Mouse (Mus musculus): ENCODE results near the gene Comp. TPM values are rescaled to one million over a fixed set of nuclear protein-coding genes. Genes with fewer than 3 reads are reported as not detected.

The Comp gene
- polyA plus RNA-seq, 1 experiment from 2014 or later = 0.27 TPM

- Histone ChIP-seq H3K9ac (peak overlapping the region; percentile 67), H3K4me3 (peak overlapping the region; percentile 100), H3K9me3 (no peaks in the 10 kb centered on the region), H3K4me1 (replicated peaks) (peaks cover 44% of the 10 kb centered on the region), H3K27ac (replicated peaks) (peak overlapping the region; percentile 90), H3K4me2 (peak overlapping the region; percentile 99), H3K36me3 (no peaks in the 10 kb centered on the region), H3K27me3 (0 out of 2 replicates have a peak, but pooled peaks cover 5% of the 10 kb centered on the region)
- ATAC-seq (ENCODE audit: low FRiP score, low read depth) = no peak
- WGBS = 69% methylated on average over 4 of the region's 4 CpGs
These were observed 19.4 kb upstream of the Comp start for GRCm38 (mm10) chr8:70354004-70354403.

DNA sequence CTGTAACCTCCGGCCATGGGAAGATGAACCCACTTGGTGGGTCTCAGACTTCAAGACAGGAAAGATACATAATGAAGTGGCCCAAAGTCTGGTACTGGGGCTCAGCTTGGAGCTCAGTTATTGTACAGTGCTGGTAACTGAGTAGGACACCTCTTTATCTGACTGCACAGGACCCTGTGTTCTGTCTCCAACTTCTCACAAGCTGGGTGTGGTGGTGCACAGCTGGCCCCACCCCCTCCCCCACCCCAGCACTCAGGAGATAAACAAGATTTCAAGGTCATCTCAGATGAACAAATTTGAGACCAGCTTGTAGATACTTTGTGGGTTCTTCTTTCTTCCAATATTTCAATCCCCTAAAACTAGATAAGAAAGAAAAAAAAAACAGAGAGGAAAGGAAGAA is 17.2 kb upstream of the Comp start:
- no peak overlapping the region for H3K9ac ChIP-seq
- H3K36me3 ChIP-seq = no peaks in the 10 kb centered on the region
- peaks cover 23% of the 10 kb centered on the region for H3K4me1 ChIP-seq (replicated peaks)
- no peaks in the 10 kb centered on the region for H3K9me3 ChIP-seq
- H3K27ac ChIP-seq (replicated peaks) = no peak overlapping the region
- H3K27me3 ChIP-seq = 0 out of 2 replicates have a peak, but pooled peaks cover 5% of the 10 kb centered on the region
- H3K4me2 ChIP-seq = no peak overlapping the region
- H3K4me3 ChIP-seq = no peak overlapping the region
- WGBS = 82% methylated on average over 1 of the region's 1 CpGs
- no peak for ATAC-seq (ENCODE audit: low FRiP score, low read depth)

- Histone ChIP-seq H3K4me1 (replicated peaks) (0 out of 2 replicates have a peak, but pooled peaks cover under 1% of the 10 kb centered on the region), H3K36me3 (no peaks in the 10 kb centered on the region), H3K27ac (replicated peaks) (no peak overlapping the region), H3K4me3 (no peak overlapping the region), H3K9ac (no peak overlapping the region), H3K27me3 (0 out of 2 replicates have a peak, but pooled peaks cover 5% of the 10 kb centered on the region), H3K9me3 (no peaks in the 10 kb centered on the region), H3K4me2 (no peak overlapping the region)
- 42% methylated on average over 3 of the region's 3 CpGs for WGBS
- ATAC-seq (ENCODE audit: low FRiP score, low read depth) = no peak
These were observed 13.9 kb upstream of the Comp start for GRCm38 (mm10) chr8:70359411-70359810.

DNA sequence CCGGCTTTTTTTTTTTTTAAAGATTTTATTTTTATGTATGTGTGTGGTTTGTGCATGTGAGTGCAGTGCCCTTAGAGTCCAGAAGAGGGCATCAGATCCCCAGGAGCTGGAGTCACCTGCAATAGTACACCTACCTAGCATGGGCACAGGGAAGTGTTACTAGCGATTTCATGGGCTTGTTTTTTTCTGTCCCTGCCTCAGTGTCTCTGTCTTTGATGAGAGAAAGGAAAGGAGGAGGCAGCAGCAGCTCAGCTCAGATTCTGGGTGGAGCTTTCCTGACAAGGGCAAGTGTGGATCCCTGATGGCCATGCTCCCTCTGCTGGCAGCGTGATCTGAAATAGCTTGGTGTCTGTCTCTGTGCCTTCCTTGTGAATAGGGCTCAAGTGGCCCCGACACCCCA is 12.6 kb upstream of the Comp start:
- WGBS = 53% methylated on average over 4 of the region's 4 CpGs
- H3K9me3 ChIP-seq = no peaks in the 10 kb centered on the region

DNA sequence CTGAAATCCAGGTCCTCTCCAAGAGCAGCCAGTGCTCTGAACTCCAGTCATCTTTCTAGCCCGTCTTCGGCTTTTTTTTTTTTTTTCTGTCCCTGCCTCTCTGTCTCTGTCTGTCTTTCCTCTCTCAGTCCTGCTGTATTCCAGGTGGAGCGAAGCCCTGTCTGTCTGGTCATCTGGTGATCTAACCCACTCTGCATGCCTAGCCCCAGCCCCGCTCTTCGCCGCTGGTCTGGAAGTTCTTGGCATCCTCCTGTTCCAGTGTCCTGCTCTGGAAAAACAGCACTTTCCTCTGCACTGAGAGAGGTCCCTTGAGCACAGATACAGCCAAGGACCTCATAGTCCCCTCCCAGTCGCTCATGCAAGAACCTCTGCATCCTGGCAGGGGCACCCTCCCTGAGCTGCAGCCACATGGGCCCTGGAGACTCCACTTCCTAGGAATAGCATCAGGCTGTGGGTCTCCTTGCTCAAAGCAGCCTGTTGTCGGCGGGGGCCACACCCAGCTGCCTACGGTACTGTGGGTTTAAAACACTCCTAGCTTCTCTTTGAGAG is 11.8 kb upstream of the Comp start:
- H3K36me3 ChIP-seq = no peaks in the 10 kb centered on the region
- H3K9ac ChIP-seq = no peak overlapping the region
- H3K4me2 ChIP-seq = no peak overlapping the region
- H3K27me3 ChIP-seq = 0 out of 2 replicates have a peak, but pooled peaks cover 5% of the 10 kb centered on the region
- WGBS = 80% methylated on average over 10 of the region's 10 CpGs
- no peak overlapping the region for H3K27ac ChIP-seq (replicated peaks)
- H3K4me3 ChIP-seq = no peak overlapping the region
- no peaks in the 10 kb centered on the region for H3K9me3 ChIP-seq
- H3K4me1 ChIP-seq (replicated peaks) = no peaks in the 10 kb centered on the region
- ATAC-seq (ENCODE audit: low FRiP score, low read depth) = no peak

More for the DNA sequence above, 12.6 kb upstream of the Comp start:
- Histone ChIP-seq H3K4me3 (no peak overlapping the region), H3K9ac (no peak overlapping the region), H3K4me1 (replicated peaks) (no peaks in the 10 kb centered on the region), H3K4me2 (no peak overlapping the region), H3K27me3 (0 out of 2 replicates have a peak, but pooled peaks cover 5% of the 10 kb centered on the region), H3K36me3 (no peaks in the 10 kb centered on the region), H3K27ac (replicated peaks) (no peak overlapping the region)
- no peak for ATAC-seq (ENCODE audit: low FRiP score, low read depth)

DNA sequence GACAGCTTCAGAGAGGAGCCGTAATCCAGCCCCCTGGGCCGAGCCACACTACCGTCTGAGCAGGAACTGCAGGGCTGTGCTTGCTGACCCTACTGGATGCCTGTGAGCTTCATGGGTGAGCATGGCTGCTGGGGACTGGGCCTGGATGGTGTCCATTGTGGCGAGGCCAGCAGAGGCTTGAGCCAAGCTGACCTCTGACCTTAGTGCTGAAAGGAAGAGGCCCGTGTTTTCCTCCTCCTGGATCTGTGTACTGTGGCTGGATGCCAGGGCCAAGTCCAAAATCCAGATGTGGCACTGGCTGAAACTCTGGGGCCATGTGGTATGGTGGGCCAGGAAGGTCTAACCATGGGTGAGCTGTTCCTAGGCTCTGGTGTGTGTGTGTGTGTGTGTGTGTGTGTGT is 9.3 kb upstream of the Comp start:
- Histone ChIP-seq H3K27ac (replicated peaks) (no peak overlapping the region), H3K4me2 (no peak overlapping the region), H3K4me3 (no peak overlapping the region), H3K9me3 (no peaks in the 10 kb centered on the region), H3K27me3 (no peaks in the 10 kb centered on the region), H3K4me1 (replicated peaks) (no peaks in the 10 kb centered on the region), H3K36me3 (no peaks in the 10 kb centered on the region), H3K9ac (no peak overlapping the region)
- no peak for ATAC-seq (ENCODE audit: low FRiP score, low read depth)
- WGBS = 35% methylated on average over 5 of the region's 5 CpGs

DNA sequence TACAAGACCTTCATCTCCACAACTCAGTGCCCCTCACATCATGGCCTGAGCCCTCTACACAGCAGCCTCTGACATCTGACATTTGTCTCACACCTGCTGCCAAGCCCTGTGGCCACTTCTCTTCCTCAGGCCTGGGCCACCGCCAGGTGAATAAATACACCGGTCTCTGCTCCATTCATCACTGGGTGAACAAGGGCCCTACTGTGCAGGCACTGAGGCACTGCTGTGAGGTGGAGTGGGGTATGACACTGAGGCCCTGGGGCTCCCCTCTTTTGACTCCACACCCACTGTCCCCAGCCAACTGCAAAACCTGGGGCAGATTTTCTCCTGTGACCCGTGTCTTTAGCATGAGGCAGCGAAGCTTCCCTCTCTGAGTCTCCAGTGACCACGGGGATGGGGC is 6.8 kb upstream of the Comp start:
- Histone ChIP-seq H3K4me3 (no peak overlapping the region), H3K27me3 (peaks cover 7% of the 10 kb centered on the region), H3K9ac (no peak overlapping the region), H3K36me3 (no peaks in the 10 kb centered on the region), H3K4me1 (replicated peaks) (no peaks in the 10 kb centered on the region), H3K27ac (replicated peaks) (no peak overlapping the region), H3K9me3 (no peaks in the 10 kb centered on the region), H3K4me2 (no peak overlapping the region)
- ATAC-seq (ENCODE audit: low FRiP score, low read depth) = no peak
- 66% methylated on average over 5 of the region's 5 CpGs for WGBS

DNA sequence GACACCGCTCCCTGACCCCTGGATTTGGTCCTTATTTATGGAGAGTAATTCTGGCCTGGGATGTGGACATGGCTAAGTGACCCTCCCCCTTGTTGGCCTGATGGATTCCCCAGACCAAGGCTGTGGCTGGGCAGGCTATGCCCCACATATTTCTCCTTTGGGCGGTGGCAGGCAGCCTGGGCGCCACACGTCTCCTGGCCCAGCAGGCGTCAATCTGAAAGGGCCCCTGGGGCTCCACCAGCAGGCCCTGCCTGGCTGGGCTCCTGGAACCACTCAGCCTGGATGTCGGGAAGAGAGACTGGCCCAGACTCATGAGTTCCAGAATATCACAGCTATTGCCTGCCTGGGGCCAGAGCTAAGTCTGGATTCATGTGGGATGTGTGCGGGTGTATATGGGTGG is 2.9 kb upstream of the Comp start:
- Histone ChIP-seq H3K36me3 (no peaks in the 10 kb centered on the region), H3K4me2 (no peak overlapping the region), H3K9me3 (no peaks in the 10 kb centered on the region), H3K9ac (no peak overlapping the region), H3K4me1 (replicated peaks) (peaks cover 22% of the 10 kb centered on the region), H3K27ac (replicated peaks) (no peak overlapping the region), H3K27me3 (peaks cover 46% of the 10 kb centered on the region), H3K4me3 (no peak overlapping the region)
- WGBS = 77% methylated on average over 7 of the region's 7 CpGs
- ATAC-seq (ENCODE audit: low FRiP score, low read depth) = no peak

- Histone ChIP-seq H3K4me2 (no peak overlapping the region), H3K27ac (replicated peaks) (no peak overlapping the region), H3K36me3 (no peaks in the 10 kb centered on the region), H3K9ac (no peak overlapping the region), H3K9me3 (no peaks in the 10 kb centered on the region), H3K4me1 (replicated peaks) (peaks cover 31% of the 10 kb centered on the region), H3K27me3 (peaks cover 61% of the 10 kb centered on the region), H3K4me3 (no peak overlapping the region)
- ATAC-seq (ENCODE audit: low FRiP score, low read depth) = no peak
- WGBS = 36% methylated on average over 6 of the region's 6 CpGs
These were observed 1.4 kb upstream of the Comp start for GRCm38 (mm10) chr8:70371951-70372350.

DNA sequence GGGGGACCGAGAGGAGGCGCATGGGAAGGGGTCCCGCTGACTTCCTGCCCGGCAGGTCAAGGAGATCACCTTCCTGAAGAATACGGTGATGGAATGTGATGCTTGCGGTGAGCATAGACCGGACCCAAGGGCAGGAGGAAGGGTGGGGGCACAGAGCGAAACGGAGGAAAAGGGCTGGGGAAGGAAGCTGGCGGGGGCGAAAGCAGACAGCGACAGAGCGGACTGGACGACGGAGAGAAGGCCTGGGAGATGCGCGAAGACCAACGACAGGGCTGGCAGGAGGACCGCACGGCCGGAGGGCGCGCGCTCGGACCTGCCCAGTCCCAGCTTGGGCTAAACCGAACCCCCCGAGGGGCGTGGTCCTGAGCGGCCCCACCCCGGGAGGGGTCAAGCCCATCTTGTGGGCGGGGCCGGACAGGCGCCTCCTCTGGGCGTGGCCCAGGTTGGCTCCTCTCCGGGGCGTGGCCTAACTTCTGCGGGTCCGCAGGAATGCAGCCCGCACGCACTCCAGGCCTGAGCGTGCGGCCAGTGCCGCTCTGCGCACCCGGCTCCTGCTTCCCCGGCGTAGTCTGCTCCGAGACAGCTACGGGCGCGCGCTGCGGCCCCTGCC is 1.1 kb downstream of the Comp start:
- no peak overlapping the region for H3K27ac ChIP-seq (replicated peaks)
- H3K4me2 ChIP-seq = peak overlapping the region; percentile 51
- peak; percentile 56; the same call in 1 of the 2 replicates for ATAC-seq (ENCODE audit: low FRiP score, low read depth)
- H3K36me3 ChIP-seq = no peaks in the 10 kb centered on the region
- H3K4me1 ChIP-seq (replicated peaks) = peaks cover 31% of the 10 kb centered on the region
- peak overlapping the region; percentile 29 for H3K4me3 ChIP-seq
- H3K9me3 ChIP-seq = no peaks in the 10 kb centered on the region
- H3K27me3 ChIP-seq = peaks cover 83% of the 10 kb centered on the region
- no peak overlapping the region for H3K9ac ChIP-seq
- WGBS = 2% methylated on average over 36 of the region's 53 CpGs

DNA sequence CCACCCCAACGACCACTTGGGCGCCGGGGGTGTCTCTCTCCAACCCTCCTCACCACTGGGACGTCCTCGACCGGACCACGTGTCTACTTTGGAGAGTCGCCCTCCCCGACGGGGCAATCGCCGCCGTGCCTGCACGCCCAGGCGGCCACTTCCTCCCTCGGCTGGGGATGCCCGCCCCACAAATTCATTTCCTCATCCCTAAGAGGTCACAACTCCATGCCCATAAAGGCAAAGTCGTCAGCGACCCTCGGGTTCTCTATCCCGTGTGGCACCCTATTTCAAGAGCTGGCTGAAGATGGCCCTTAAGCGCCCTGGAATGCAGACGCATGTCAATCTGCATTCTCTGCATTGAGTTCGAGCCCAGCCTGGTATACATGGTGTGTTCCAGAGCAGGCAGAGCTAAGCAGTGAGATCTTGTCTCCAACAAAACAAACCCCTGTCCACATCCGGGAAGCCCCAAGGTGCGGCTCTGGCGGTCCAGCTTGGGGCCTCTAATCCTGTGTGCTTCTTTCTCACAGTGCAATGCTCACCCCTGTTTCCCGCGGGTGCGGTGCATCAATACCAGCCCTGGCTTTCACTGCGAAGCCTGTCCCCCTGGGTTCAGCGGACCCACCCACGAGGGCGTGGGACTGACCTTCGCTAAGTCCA is 2.0 kb downstream of the Comp start:
- Histone ChIP-seq H3K27me3 (peaks cover 81% of the 10 kb centered on the region), H3K27ac (replicated peaks) (no peak overlapping the region), H3K4me2 (no peak overlapping the region), H3K36me3 (no peaks in the 10 kb centered on the region), H3K9ac (no peak overlapping the region), H3K4me3 (no peak overlapping the region), H3K9me3 (no peaks in the 10 kb centered on the region), H3K4me1 (replicated peaks) (peaks cover 31% of the 10 kb centered on the region)
- no peak for ATAC-seq (ENCODE audit: low FRiP score, low read depth)
- whole genome bisulfite sequencing = 8% methylated on average over 35 of the region's 35 CpGs

GRCm38 (mm10) chr8:70376275-70376741 is 3.0 kb downstream of the Comp start:
- 9% methylated on average over 37 of the region's 37 CpGs for WGBS
- H3K9ac ChIP-seq = no peak overlapping the region
- peak overlapping the region; percentile 16; the same call in 1 of the 2 replicates for H3K4me2 ChIP-seq
- no peaks in the 10 kb centered on the region for H3K36me3 ChIP-seq
- ATAC-seq (ENCODE audit: low FRiP score, low read depth) = no peak
- H3K27me3 ChIP-seq = peaks cover 78% of the 10 kb centered on the region
- no peaks in the 10 kb centered on the region for H3K9me3 ChIP-seq
- H3K4me3 ChIP-seq = no peak overlapping the region
- H3K4me1 ChIP-seq (replicated peaks) = peaks cover 31% of the 10 kb centered on the region
- no peak overlapping the region for H3K27ac ChIP-seq (replicated peaks)

Measured in hindbrain, embryonic 15.5 days (tissue).